Mouse (Mus musculus): ENCODE measurements around the gene Phactr1.

Phactr1 gene

GRCm38 (mm10) chr13:42985806-42986205 is 305.4 kb downstream of the Phactr1 start:
- no peak for DNase-seq

- DNase-seq: no peak
Observed at GRCm38 (mm10) chr13:42987931-42988579, 307.6 kb downstream of the Phactr1 start.

- no peak for DNase-seq
Observed at GRCm38 (mm10) chr13:42989481-42989880, 309.1 kb downstream of the Phactr1 start.

GRCm38 (mm10) chr13:42990051-42990450 is 309.6 kb downstream of the Phactr1 start:
- no peak for DNase-seq

- DNase-seq: no peak
Observed at GRCm38 (mm10) chr13:42990493-42991111, 310.2 kb downstream of the Phactr1 start.

- no peak for DNase-seq
Observed at GRCm38 (mm10) chr13:42991164-42991563, 310.7 kb downstream of the Phactr1 start.

- DNase-seq: no peak
Observed at GRCm38 (mm10) chr13:42992306-42992705, 311.9 kb downstream of the Phactr1 start.

- peak in 1 of 2 experiments; percentile 38 for DNase-seq
Observed at GRCm38 (mm10) chr13:42994276-42994675, 313.9 kb downstream of the Phactr1 start.

- no peak for DNase-seq
Observed at GRCm38 (mm10) chr13:42996188-42996587, 315.8 kb downstream of the Phactr1 start.

- no peak for DNase-seq
Observed at GRCm38 (mm10) chr13:42999287-42999686, 318.9 kb downstream of the Phactr1 start.

- DNase-seq: peak; percentile 45 to 60
Observed at GRCm38 (mm10) chr13:43005131-43005579, 324.7 kb downstream of the Phactr1 start.

GRCm38 (mm10) chr13:43008466-43008865 is 328.0 kb downstream of the Phactr1 start:
- DNase-seq: no peak

GRCm38 (mm10) chr13:43009596-43009995 is 329.2 kb downstream of the Phactr1 start:
- DNase-seq: peak in 1 of 2 experiments; percentile 9

- DNase-seq: no peak
Observed at GRCm38 (mm10) chr13:43011516-43011915, 331.1 kb downstream of the Phactr1 start.

GRCm38 (mm10) chr13:43013984-43014383 is 333.6 kb downstream of the Phactr1 start:
- no peak for DNase-seq

GRCm38 (mm10) chr13:43015768-43016167 is 335.3 kb downstream of the Phactr1 start:
- no peak for DNase-seq

GRCm38 (mm10) chr13:43018863-43019262 is 338.4 kb downstream of the Phactr1 start:
- no peak for DNase-seq

- no peak for DNase-seq
Observed at GRCm38 (mm10) chr13:43021031-43021430, 340.6 kb downstream of the Phactr1 start.

- DNase-seq: no peak
Observed at GRCm38 (mm10) chr13:43023005-43023404, 342.6 kb downstream of the Phactr1 start.

- DNase-seq: no peak
Observed at GRCm38 (mm10) chr13:43027568-43027967, 347.1 kb downstream of the Phactr1 start.

GRCm38 (mm10) chr13:43030222-43030621 is 349.8 kb downstream of the Phactr1 start:
- DNase-seq: no peak

- DNase-seq: no peak
Observed at GRCm38 (mm10) chr13:43032451-43032850, 352.0 kb downstream of the Phactr1 start.

- DNase-seq: no peak
Observed at GRCm38 (mm10) chr13:43036510-43036909, 356.1 kb downstream of the Phactr1 start.

GRCm38 (mm10) chr13:43042766-43043165 is 362.3 kb downstream of the Phactr1 start:
- DNase-seq: no peak

Measured in lung, adult 18-20 months (tissue).